Mouse (Mus musculus) small intestine, adult 2 months (tissue): ENCODE results near the gene Lrrc8c.

Source experiments
- CTCF ChIP-seq: fragments of 200-500 bp; IDR thresholded peaks from 2 replicates; pipeline ENCODE4 v1.5.1; 2012; ENCODE audit warnings: low read depth, mild to moderate bottlenecking, control low read depth, inconsistent platforms, low read length, moderate library complexity, mixed read lengths; ENCODE audit not compliant: insufficient replicate concordance, insufficient read length; ENCODE audit errors: extremely low read depth
- POLR2A ChIP-seq: fragments of 200-500 bp; IDR thresholded peaks from 2 replicates; pipeline ENCODE4 v1.6.1; 2012; ENCODE audit warnings: low read depth, mild to moderate bottlenecking, control low read depth, inconsistent platforms, low read length, moderate library complexity

DNA sequence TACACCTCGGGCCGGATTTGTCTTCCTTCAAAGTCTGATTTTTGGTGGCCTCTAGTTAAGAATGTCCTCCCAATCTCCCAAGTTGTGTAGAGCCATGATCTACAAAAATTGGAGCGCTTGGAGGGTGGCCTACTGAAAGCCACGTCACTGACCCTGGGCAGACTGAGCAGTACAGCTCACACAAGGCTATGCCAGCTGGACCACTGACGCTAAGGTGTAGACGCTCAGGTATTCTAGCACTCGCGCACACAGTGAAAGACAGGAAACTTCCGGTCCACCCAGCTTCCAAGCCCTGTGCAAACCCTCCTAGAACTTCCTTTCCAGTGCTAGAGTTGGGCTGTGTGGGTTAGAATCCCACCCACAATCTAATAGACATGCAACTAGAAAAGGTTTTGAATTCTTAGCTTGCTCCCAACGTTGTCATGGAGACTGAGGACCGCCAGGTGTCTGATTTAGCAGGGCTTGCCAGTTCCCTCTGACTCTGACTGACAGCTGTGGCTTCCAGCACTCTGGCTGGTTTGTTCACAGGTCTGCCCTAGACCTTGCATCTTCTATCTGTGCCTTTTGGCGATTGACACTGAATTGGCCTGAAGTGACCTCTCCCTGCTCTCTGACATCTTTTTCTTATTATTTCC is 136.0 kb downstream of the Lrrc8c start:
- TF ChIP-seq CTCF = no peak
- TF ChIP-seq POLR2A = no peak
